Mouse (Mus musculus): Measurements from ENCODE around the gene Fopnl. TPM values are rescaled to one million over a fixed set of nuclear protein-coding genes. Genes with fewer than 3 reads are reported as not detected.
A peak's percentile ranks its signal among the peaks of the same experiment; 100 is the strongest.

The Fopnl gene
- polyA plus RNA-seq (2015; fragmentation: Nextera tagmentation; extraction: Ambion mirVana), result 193 and 197 TPM in 2 replicates

DNA sequence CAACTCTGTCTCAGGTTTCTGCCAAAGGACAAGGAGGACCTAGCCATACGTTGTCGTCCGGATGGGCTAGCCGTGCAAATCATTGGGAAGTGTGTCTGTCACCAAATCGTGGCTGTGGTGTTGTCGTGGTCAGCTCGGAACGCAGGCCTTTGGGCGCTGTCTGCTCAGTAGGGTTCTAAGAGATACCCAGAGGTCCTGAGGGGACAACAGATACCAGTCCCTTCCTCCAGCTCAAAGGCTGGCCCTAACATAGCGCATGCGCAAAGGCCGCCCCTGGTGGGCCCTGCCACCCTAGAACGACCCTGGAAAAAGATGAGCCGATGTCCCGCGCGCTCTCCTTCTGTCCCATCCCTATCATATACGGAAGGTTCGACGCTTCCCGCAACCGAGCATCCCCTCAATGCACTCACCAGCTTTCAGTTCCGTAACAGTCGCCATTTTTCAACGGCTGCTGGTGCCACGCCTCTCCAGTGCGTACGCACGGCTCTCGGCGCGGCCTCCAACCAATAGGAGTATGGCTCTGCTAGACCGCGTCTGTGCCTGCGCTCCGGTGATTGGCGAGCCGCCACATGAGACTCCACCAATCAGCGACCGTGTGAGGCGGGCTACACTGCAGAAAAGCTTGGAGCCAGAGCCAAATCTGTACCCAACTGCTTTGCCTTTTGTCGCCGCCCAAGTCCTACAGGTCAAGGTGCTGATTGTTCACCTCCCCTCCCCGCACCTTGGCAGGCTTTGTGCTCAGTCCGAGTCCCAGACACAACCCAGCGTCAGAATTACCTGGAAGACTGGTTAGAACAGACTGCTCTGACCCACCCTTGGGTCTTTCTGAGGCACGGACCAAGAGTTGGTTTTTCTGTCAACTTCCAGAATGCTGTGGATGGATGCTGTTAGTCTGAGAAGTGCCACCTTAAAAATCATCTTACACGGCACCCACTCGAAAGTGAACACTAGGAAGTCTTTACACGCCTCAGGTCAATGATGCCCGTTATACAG is at the start of gene Fopnl:
TSS of gene Fopnl (minus strand) at position 522 of the 993 bp plus-strand sequence.
- peak within 1 kb of the TSS; percentile 90 for H3K27ac ChIP-seq

DNA sequence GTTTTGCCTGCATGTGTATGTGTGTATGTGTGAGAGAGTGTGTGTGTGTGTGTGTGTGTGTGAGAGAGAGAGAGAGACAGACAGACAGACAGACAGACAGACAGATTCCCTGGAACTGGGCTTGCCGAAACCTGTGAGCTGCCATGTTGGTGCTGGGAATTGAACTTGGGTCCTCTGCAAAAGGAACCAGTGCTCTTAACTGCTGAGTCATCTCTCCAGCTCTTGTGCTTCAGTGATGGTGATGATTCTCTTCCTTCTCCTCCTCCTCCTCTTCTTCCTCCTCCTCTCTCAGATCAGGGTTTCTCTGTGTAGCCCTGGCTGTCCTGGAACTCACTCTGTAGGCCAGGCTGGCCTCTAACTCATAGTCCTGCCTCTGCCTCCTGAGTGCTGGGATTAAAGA is 48.8 kb upstream of the Fopnl start:
- Histone ChIP-seq H3K36me3 (no peaks in the 10 kb centered on the region), H3K9me3 (no peaks in the 10 kb centered on the region)

More for the DNA sequence above, at the start of gene Fopnl:
- Histone ChIP-seq H3K4me3 (peak within 1 kb of the TSS; percentile 65), H3K9ac (peak within 1 kb of the TSS; percentile 81), H3K4me1 (replicated peaks) (peaks cover 24% of the 10 kb centered on the region), H3K36me3 (peaks cover 16% of the 10 kb centered on the region), H3K9me3 (no peaks in the 10 kb centered on the region), H3K27me3 (peaks cover 15% of the 10 kb centered on the region; the same call in 1 of the 2 replicates), H3K4me2 (peak within 1 kb of the TSS; percentile 63)
- WGBS, result 4% methylated on average over 51 of the region's 51 CpGs
- ATAC-seq (ENCODE audit: low FRiP score), result peak; percentile 100

DNA sequence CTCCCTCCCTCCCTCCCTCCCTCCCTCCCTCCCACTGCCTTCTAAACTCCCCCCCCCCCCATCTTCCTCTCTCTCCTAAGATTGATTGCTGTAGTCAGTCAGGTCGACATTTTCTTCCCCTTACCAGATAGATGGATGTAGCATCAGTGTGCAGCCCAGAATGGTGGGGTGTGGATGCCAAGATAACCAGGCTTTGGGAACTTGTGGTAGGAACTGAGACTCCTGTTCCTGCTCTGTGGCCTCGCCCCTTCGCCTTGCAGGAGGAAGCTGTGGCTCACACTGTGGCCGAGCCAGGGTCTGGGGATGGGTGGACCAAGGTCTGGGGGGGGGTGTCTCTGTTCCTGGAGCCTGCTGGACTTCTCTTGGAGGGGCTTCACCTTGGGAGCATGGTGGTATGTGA is 48.3 kb upstream of the Fopnl start:
- peaks cover 13% of the 10 kb centered on the region for H3K4me1 ChIP-seq (replicated peaks)
- no peaks in the 10 kb centered on the region for H3K9me3 ChIP-seq
- H3K36me3 ChIP-seq, result no peaks in the 10 kb centered on the region
- WGBS, result 75% methylated on average over 4 of the region's 4 CpGs
- ATAC-seq (ENCODE audit: low FRiP score), result no peak
- H3K4me2 ChIP-seq, result no peak overlapping the region
- no peak overlapping the region for H3K27ac ChIP-seq
- no peaks in the 10 kb centered on the region for H3K27me3 ChIP-seq
- no peak overlapping the region for H3K4me3 ChIP-seq
- H3K9ac ChIP-seq, result no peak overlapping the region

More for the DNA sequence above, 48.8 kb upstream of the Fopnl start:
- no peak for ATAC-seq (ENCODE audit: low FRiP score)
- Histone ChIP-seq H3K4me2 (no peak overlapping the region), H3K4me3 (no peak overlapping the region), H3K4me1 (replicated peaks) (peaks cover 10% of the 10 kb centered on the region), H3K27me3 (no peaks in the 10 kb centered on the region), H3K27ac (no peak overlapping the region), H3K9ac (no peak overlapping the region)
- 87% methylated on average over 1 of the region's 1 CpGs for WGBS

DNA sequence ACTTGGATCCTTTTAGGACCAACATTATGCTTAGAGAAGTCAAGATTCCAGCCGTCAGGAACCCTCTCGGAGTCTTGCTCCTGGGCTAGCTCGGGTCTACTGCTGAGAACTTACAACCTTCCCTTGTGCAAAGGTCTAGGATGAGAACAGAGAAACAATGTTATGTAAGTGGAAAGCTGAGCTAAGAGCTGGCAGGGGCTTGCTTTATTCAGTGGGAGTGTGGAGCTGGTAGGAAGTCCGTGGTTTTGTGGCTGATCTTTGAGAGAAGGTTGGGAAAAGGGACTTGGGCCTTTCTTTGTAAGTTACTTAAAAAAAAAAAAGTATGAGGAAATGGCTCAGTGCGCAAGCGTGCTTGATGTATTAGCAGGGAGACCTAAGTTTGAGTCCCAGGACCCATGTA is 46.9 kb upstream of the Fopnl start:
- 95% methylated on average over 6 of the region's 6 CpGs for WGBS
- no peak overlapping the region for H3K4me2 ChIP-seq
- H3K9me3 ChIP-seq, result no peaks in the 10 kb centered on the region
- ATAC-seq (ENCODE audit: low FRiP score), result no peak
- no peaks in the 10 kb centered on the region for H3K36me3 ChIP-seq
- no peak overlapping the region for H3K27ac ChIP-seq
- no peak overlapping the region for H3K4me3 ChIP-seq
- H3K27me3 ChIP-seq, result 0 out of 2 replicates have a peak, but pooled peaks cover 5% of the 10 kb centered on the region
- no peak overlapping the region for H3K9ac ChIP-seq
- peaks cover 13% of the 10 kb centered on the region for H3K4me1 ChIP-seq (replicated peaks)

DNA sequence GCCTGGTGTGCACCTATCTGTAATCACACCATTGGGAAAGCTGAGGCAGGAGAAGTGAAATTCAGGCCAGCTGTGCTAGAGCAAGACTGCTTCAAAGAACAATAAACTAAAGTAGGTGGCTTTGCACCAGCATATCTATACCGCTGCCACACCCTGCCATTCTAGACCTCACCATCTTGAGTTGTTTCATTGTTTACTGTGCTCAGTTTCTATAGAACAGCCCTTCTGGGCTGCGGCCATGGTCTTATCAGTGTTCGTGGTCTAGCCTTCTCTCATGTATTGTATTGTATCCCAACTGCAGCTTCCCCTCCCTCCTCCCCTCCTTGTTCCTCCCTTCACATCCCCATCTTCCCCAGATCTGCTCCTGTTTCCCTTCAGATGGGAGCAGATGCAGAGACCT is 46.3 kb upstream of the Fopnl start:
- Histone ChIP-seq H3K4me2 (no peak overlapping the region), H3K4me3 (no peak overlapping the region), H3K36me3 (no peaks in the 10 kb centered on the region), H3K27ac (no peak overlapping the region), H3K9me3 (no peaks in the 10 kb centered on the region), H3K4me1 (replicated peaks) (peaks cover 13% of the 10 kb centered on the region), H3K27me3 (0 out of 2 replicates have a peak, but pooled peaks cover 5% of the 10 kb centered on the region), H3K9ac (no peak overlapping the region)
- ATAC-seq (ENCODE audit: low FRiP score), result no peak
- WGBS, result 91% methylated on average over 3 of the region's 3 CpGs

DNA sequence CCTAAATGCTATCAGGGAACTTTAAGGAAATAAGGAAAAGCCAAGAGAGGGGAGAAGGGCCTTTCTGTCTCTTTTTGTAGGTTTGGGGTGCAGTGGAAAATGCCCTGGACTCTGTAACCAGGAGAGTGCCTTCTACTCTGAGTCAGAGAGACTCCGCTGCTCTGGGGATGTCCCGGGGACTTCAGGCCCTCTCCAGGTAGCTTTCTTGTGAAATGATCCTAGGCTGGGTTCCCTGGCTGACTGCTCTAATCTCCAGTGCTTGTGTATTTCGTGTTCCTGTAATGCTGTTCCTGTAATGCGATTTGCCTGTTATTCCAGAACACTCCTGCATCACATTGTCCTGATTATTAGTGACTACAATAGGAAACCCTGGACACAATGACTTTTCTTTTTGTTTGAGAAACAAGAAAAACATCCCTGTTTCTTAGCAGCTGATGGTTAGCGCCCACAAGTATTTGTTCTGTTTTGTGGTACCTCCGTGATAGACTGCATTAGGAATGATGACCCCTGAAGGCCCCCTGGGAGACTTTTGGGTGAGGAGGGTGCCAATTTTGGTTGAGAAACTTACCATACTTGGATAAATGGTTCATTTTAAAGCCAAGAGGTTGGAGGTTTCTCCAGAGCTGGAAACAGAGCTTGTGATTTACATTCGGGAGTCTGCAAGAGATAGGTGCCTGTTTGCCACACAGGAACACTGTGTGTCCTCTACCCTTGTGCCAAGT is 45.1 kb upstream of the Fopnl start:
- ATAC-seq (ENCODE audit: low FRiP score), result no peak; the same call in 1 of the 2 replicates
- Histone ChIP-seq H3K4me2 (peak overlapping the region; percentile 87), H3K9ac (peak overlapping the region; percentile 83), H3K4me3 (peak overlapping the region; percentile 62), H3K36me3 (no peaks in the 10 kb centered on the region), H3K9me3 (no peaks in the 10 kb centered on the region), H3K4me1 (replicated peaks) (peaks cover 13% of the 10 kb centered on the region), H3K27me3 (0 out of 2 replicates have a peak, but pooled peaks cover 5% of the 10 kb centered on the region), H3K27ac (no peak overlapping the region)
- 27% methylated on average over 7 of the region's 7 CpGs for WGBS

GRCm38 (mm10) chr16:14361362-14362098 is 44.3 kb upstream of the Fopnl start, which contains the start of gene Abcc1:
Gene Abcc1 (plus strand): TSS chr16:14361558.
- H3K27ac ChIP-seq, result peak within 1 kb of the TSS; percentile 64
- WGBS, result 0% methylated on average over 47 of the region's 64 CpGs
- peak within 1 kb of the TSS; percentile 83 for H3K9ac ChIP-seq
- peak within 1 kb of the TSS; percentile 87 for H3K4me2 ChIP-seq
- ATAC-seq (ENCODE audit: low FRiP score), result peak; percentile 99
- H3K4me3 ChIP-seq, result peak within 1 kb of the TSS; percentile 62
- no peaks in the 10 kb centered on the region for H3K9me3 ChIP-seq
- H3K36me3 ChIP-seq, result no peaks in the 10 kb centered on the region
- 0 out of 2 replicates have a peak, but pooled peaks cover 5% of the 10 kb centered on the region for H3K27me3 ChIP-seq
- H3K4me1 ChIP-seq (replicated peaks), result peaks cover 13% of the 10 kb centered on the region

GRCm38 (mm10) chr16:14360931-14361330 is 43.7 kb upstream of the Fopnl start:
- 2% methylated on average over 7 of the region's 7 CpGs for WGBS

DNA sequence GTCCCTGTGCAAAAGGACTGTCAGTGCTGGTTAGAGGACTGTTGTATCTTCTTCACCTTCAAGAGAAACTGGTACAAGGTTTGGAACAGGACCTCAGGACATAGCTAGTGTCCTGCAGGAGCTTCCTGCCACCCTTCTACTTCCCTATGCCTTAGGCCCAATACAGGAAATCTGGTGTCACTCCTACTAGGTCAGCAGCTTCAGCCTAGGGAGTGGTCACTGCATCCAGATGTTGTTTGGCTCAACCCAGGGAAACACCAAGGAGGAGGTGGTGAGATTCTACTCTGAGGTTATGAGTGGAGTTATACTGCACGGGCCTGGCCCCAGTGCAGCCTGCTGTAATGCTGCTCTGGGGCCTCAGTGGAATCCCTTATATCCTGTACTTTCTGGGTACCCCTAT is 41.3 kb upstream of the Fopnl start:
- H3K27me3 ChIP-seq, result 0 out of 2 replicates have a peak, but pooled peaks cover 5% of the 10 kb centered on the region

More at GRCm38 (mm10) chr16:14360931-14361330, 43.7 kb upstream of the Fopnl start:
- H3K4me2 ChIP-seq, result peak overlapping the region; percentile 87
- H3K4me3 ChIP-seq, result peak overlapping the region; percentile 62
- H3K4me1 ChIP-seq (replicated peaks), result peaks cover 13% of the 10 kb centered on the region
- H3K27ac ChIP-seq, result peak overlapping the region; percentile 64
- peak; percentile 64 for ATAC-seq (ENCODE audit: low FRiP score)
- no peaks in the 10 kb centered on the region for H3K36me3 ChIP-seq
- 0 out of 2 replicates have a peak, but pooled peaks cover 5% of the 10 kb centered on the region for H3K27me3 ChIP-seq
- H3K9ac ChIP-seq, result peak overlapping the region; percentile 83
- H3K9me3 ChIP-seq, result no peaks in the 10 kb centered on the region

GRCm38 (mm10) chr16:14357859-14358258 is 40.7 kb upstream of the Fopnl start:
- WGBS, result 91% methylated on average over 2 of the region's 2 CpGs
- H3K4me3 ChIP-seq, result no peak overlapping the region

More for the DNA sequence above, 41.3 kb upstream of the Fopnl start:
- no peaks in the 10 kb centered on the region for H3K36me3 ChIP-seq
- H3K27ac ChIP-seq, result no peak overlapping the region
- H3K4me2 ChIP-seq, result no peak overlapping the region
- H3K9ac ChIP-seq, result no peak overlapping the region
- H3K4me1 ChIP-seq (replicated peaks), result peaks cover 13% of the 10 kb centered on the region
- no peak for ATAC-seq (ENCODE audit: low FRiP score)
- 81% methylated on average over 1 of the region's 1 CpGs for WGBS
- no peaks in the 10 kb centered on the region for H3K9me3 ChIP-seq
- H3K4me3 ChIP-seq, result no peak overlapping the region

GRCm38 (mm10) chr16:14352663-14353062 is 35.5 kb upstream of the Fopnl start:
- Histone ChIP-seq H3K27ac (no peak overlapping the region), H3K9ac (no peak overlapping the region), H3K36me3 (no peaks in the 10 kb centered on the region)

More at GRCm38 (mm10) chr16:14357859-14358258, 40.7 kb upstream of the Fopnl start:
- no peak overlapping the region for H3K27ac ChIP-seq
- H3K27me3 ChIP-seq, result 0 out of 2 replicates have a peak, but pooled peaks cover 5% of the 10 kb centered on the region
- no peak overlapping the region for H3K9ac ChIP-seq
- H3K4me2 ChIP-seq, result no peak overlapping the region
- H3K9me3 ChIP-seq, result no peaks in the 10 kb centered on the region
- H3K36me3 ChIP-seq, result no peaks in the 10 kb centered on the region
- peaks cover 13% of the 10 kb centered on the region for H3K4me1 ChIP-seq (replicated peaks)
- ATAC-seq (ENCODE audit: low FRiP score), result no peak

More at GRCm38 (mm10) chr16:14352663-14353062, 35.5 kb upstream of the Fopnl start:
- Histone ChIP-seq H3K27me3 (no peaks in the 10 kb centered on the region), H3K9me3 (no peaks in the 10 kb centered on the region), H3K4me1 (replicated peaks) (no peaks in the 10 kb centered on the region), H3K4me2 (no peak overlapping the region), H3K4me3 (no peak overlapping the region)
- 74% methylated on average over 5 of the region's 5 CpGs for WGBS
- no peak for ATAC-seq (ENCODE audit: low FRiP score)

Data from hindbrain, embryonic 13.5 days (tissue).